Mouse (Mus musculus) neural tube, embryonic 14.5 days (tissue): ENCODE measurements at regions not wholly inside any gene's neighbourhood (a gene's known extent, or its start where the extent isn't known, plus 50 kb on each side); places are given as distances from the start of the nearest gene placed in this dataset.

ENCODE experiments used
- ATAC-seq: fragments of 200-750 bp; cut with Nextera tagmentation; 2 replicates; pipeline ENCODE4 v1.8.0; 2017; ENCODE audit warnings: low read depth, mild to moderate bottlenecking, moderate TSS enrichment, moderate library complexity
- H3K27ac ChIP-seq: fragments of 300-500 bp; sonication (generic); 2 replicates; pipeline ENCODE4 v1.5.1; 2014; ENCODE audit warnings: low read depth, mild to moderate bottlenecking, control low read depth, low read length, moderate library complexity, mixed read lengths
- H3K27me3 ChIP-seq: fragments of 300-500 bp; sonication (generic); 2 replicates; pipeline ENCODE4 v1.6.1; 2014; ENCODE audit warnings: low read length; ENCODE audit not compliant: control insufficient read depth, insufficient read depth
- H3K36me3 ChIP-seq: fragments of 300-500 bp; sonication (generic); 2 replicates; pipeline ENCODE4 v1.6.1; 2014; ENCODE audit warnings: low read length, mixed read lengths; ENCODE audit not compliant: control insufficient read depth, insufficient read depth
- H3K4me1 ChIP-seq: fragments of 300-500 bp; sonication (generic); 2 replicates; pipeline ENCODE4 v1.6.1; 2014; ENCODE audit warnings: low read length; ENCODE audit not compliant: control insufficient read depth, insufficient read depth
- H3K4me2 ChIP-seq: fragments of 300-500 bp; sonication (generic); 2 replicates; pipeline ENCODE4 v1.6.1; 2014; ENCODE audit warnings: mild to moderate bottlenecking, low read depth, low read length, control low read depth
- H3K4me3 ChIP-seq: fragments of 300-500 bp; sonication (generic); 2 replicates; pipeline ENCODE4 v1.5.1; 2014; ENCODE audit warnings: low read depth, low read length, control low read depth, mixed read lengths
- H3K9ac ChIP-seq: fragments of 300-500 bp; sonication (generic); replicated peaks from 2 replicates; pipeline ENCODE4 v1.6.1; 2014; ENCODE audit warnings: low read depth, mild to moderate bottlenecking, control low read depth, low read length, mixed read lengths
- H3K9me3 ChIP-seq: fragments of 300-500 bp; sonication (generic); 2 replicates; pipeline ENCODE4 v1.6.1; 2016; ENCODE audit warnings: low read length; ENCODE audit not compliant: control insufficient read depth
- WGBS: fragments of 180-500 bp; shearing (Covaris S2); extraction: QIAGEN DNeasy Blood & Tissue Kit; methylation state at CpG from one replicate; pipeline ENCODE4 v1.1.7; 2014; 5-methylcytosine and 5-hydroxymethylcytosine counted together

- WGBS, result 81% methylated on average over 7 of the region's 7 CpGs
- H3K27me3 ChIP-seq, result no peaks in the 10 kb centered on the region
- H3K4me2 ChIP-seq, result no peak overlapping the region
- no peak for ATAC-seq
- no peak overlapping the region for H3K9ac ChIP-seq
- H3K4me3 ChIP-seq, result no peak overlapping the region
- no peaks in the 10 kb centered on the region for H3K36me3 ChIP-seq
- no peak overlapping the region for H3K27ac ChIP-seq
- H3K4me1 ChIP-seq, result no peaks in the 10 kb centered on the region
- H3K9me3 ChIP-seq, result no peaks in the 10 kb centered on the region
Observed at GRCm38 (mm10) chr9:31582947-31583346, 118.7 kb upstream of the Tmem45b start.

DNA sequence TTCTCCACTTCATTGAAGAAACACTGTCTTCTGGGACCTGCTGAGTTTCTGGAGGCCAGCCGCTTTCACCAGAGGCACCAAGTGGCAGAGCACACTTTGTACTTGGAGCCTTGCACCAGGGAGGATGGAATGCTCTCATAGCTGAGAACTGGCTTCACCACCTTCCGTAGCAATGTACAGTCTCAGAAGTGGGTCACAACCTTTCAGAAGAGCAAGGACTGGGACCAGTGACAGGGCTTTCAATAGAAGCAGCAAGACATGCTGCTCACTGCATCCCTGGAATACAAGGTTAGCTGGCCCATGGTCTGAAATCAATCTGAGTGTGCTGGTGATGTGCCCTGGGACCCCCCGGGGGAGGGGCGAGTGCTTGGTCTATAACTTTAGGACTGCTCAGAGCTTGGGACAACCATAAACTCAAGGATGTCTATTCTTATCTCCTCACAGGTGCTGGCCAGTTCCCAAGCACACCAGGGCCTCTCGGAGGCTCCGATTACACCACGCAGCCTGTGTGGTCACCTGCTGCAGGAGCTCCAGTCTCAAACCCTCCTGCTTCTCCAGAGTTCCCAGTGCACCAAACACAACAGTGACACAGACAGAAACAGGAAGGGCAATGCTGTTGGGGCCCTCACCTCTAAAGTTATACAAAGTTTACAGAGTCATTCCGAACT lies 114.4 kb upstream of the Tmem45b start:
- no peak overlapping the region for H3K27ac ChIP-seq
- H3K9me3 ChIP-seq, result no peaks in the 10 kb centered on the region
- H3K27me3 ChIP-seq, result no peaks in the 10 kb centered on the region
- no peak overlapping the region for H3K4me3 ChIP-seq
- H3K4me1 ChIP-seq, result no peaks in the 10 kb centered on the region
- no peaks in the 10 kb centered on the region for H3K36me3 ChIP-seq
- no peak for ATAC-seq
- 93% methylated on average over 8 of the region's 8 CpGs for WGBS
- H3K4me2 ChIP-seq, result no peak overlapping the region
- no peak overlapping the region for H3K9ac ChIP-seq

GRCm38 (mm10) chr9:31577066-31577465 lies 112.8 kb upstream of the Tmem45b start:
- 74% methylated on average over 7 of the region's 7 CpGs for WGBS

GRCm38 (mm10) chr9:31567029-31567428 lies 102.8 kb upstream of the Tmem45b start:
- no peak for ATAC-seq
- no peak overlapping the region for H3K27ac ChIP-seq
- no peaks in the 10 kb centered on the region for H3K9me3 ChIP-seq
- no peaks in the 10 kb centered on the region for H3K36me3 ChIP-seq
- H3K27me3 ChIP-seq, result no peaks in the 10 kb centered on the region
- no peak overlapping the region for H3K4me2 ChIP-seq
- 82% methylated on average over 10 of the region's 10 CpGs for WGBS
- H3K9ac ChIP-seq, result no peak overlapping the region
- no peaks in the 10 kb centered on the region for H3K4me1 ChIP-seq
- H3K4me3 ChIP-seq, result no peak overlapping the region

More at GRCm38 (mm10) chr9:31577066-31577465, 112.8 kb upstream of the Tmem45b start:
- ATAC-seq, result no peak
- Histone ChIP-seq H3K4me3 (no peak overlapping the region), H3K9ac (no peak overlapping the region), H3K4me1 (no peaks in the 10 kb centered on the region), H3K9me3 (no peaks in the 10 kb centered on the region), H3K36me3 (no peaks in the 10 kb centered on the region), H3K4me2 (no peak overlapping the region), H3K27ac (no peak overlapping the region), H3K27me3 (no peaks in the 10 kb centered on the region)

DNA sequence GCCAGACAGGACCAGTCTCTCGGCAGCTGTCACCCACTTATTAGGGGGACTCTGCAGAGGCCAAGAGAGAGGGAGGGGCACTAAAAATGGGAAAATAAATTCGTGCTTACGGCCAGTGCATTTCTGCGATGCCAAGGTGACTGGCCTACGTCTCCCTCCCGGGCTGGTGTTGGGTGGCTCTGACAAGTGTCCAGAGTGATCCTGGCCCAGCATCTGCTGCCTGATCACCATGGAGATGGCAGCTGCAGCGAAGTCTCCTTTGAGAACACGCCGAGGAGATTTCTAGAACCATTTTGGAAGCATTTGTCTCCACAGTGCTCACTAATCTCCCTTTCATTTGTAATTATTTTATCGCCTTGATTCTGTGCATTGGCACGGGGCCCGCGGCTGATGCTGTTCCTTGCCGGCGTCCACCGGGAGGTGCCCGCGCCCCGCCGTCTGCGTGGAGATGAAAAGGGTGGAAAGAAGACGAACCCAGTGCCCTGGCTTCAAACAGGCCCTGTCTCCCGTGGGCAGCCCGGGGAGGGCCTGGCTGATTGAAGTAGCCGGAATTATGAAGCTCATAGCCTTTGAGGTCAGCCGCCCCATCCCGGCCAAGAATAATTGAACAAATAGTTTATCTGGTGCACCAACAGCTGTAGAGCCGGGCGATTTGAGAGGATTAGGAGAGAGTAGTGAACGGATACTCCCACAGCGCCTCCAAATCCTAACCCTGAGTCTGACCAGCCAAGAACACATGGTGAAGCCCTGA lies 102.2 kb upstream of the Tmem45b start:
- Histone ChIP-seq H3K4me3 (no peak overlapping the region), H3K36me3 (no peaks in the 10 kb centered on the region), H3K9ac (no peak overlapping the region), H3K27me3 (no peaks in the 10 kb centered on the region), H3K9me3 (no peaks in the 10 kb centered on the region), H3K4me2 (no peak overlapping the region), H3K4me1 (no peaks in the 10 kb centered on the region), H3K27ac (no peak overlapping the region)
- no peak for ATAC-seq
- WGBS, result 75% methylated on average over 31 of the region's 31 CpGs

GRCm38 (mm10) chr9:31564996-31565773 lies 100.9 kb upstream of the Tmem45b start:
- H3K36me3 ChIP-seq, result no peaks in the 10 kb centered on the region
- no peak overlapping the region for H3K4me2 ChIP-seq
- 73% methylated on average over 12 of the region's 12 CpGs for WGBS
- no peak for ATAC-seq
- no peaks in the 10 kb centered on the region for H3K9me3 ChIP-seq
- H3K9ac ChIP-seq, result no peak overlapping the region
- H3K4me3 ChIP-seq, result no peak overlapping the region
- H3K27me3 ChIP-seq, result no peaks in the 10 kb centered on the region
- H3K4me1 ChIP-seq, result no peaks in the 10 kb centered on the region
- no peak overlapping the region for H3K27ac ChIP-seq

DNA sequence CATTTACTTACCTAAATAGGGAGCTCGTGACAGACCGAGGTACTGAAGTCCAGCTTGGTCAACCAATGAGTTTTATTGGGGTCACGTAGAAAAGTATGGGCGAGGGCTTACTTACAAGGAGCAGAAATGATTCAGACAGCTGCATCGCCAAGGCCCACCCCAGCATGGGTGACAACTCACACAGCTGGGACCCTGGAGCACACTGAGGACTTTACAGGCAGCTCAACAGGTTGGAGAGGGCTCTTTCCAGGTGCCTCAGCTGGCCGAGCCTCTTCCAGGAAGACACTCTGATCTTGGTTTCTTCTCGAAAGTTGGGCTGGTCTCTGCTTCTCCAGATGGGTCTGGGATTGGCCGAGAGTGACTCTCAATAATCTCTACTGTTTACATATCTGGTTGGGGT lies 99.3 kb upstream of the Tmem45b start:
- no peaks in the 10 kb centered on the region for H3K36me3 ChIP-seq
- no peaks in the 10 kb centered on the region for H3K9me3 ChIP-seq
- H3K4me2 ChIP-seq, result no peak overlapping the region
- ATAC-seq, result no peak
- H3K27ac ChIP-seq, result no peak overlapping the region
- no peak overlapping the region for H3K9ac ChIP-seq
- no peak overlapping the region for H3K4me3 ChIP-seq
- WGBS, result 91% methylated on average over 8 of the region's 8 CpGs
- no peaks in the 10 kb centered on the region for H3K4me1 ChIP-seq
- H3K27me3 ChIP-seq, result no peaks in the 10 kb centered on the region

- Histone ChIP-seq H3K36me3 (no peaks in the 10 kb centered on the region), H3K4me1 (no peaks in the 10 kb centered on the region), H3K4me3 (no peak overlapping the region), H3K27ac (no peak overlapping the region), H3K9me3 (no peaks in the 10 kb centered on the region), H3K4me2 (no peak overlapping the region), H3K9ac (no peak overlapping the region), H3K27me3 (no peaks in the 10 kb centered on the region)
- 84% methylated on average over 3 of the region's 3 CpGs for WGBS
- ATAC-seq, result no peak
Observed at GRCm38 (mm10) chr9:31560226-31560556, 95.9 kb upstream of the Tmem45b start.
